Mouse (Mus musculus) cerebellum, adult 2 months (tissue): ENCODE measurements around the gene Homer3.

Source experiments
- CTCF ChIP-seq: fragments of 200-500 bp; IDR thresholded peaks from 2 replicates; pipeline ENCODE4 v1.5.1; 2011; ENCODE audit warnings: low read depth, mild to moderate bottlenecking, control low read depth, low read length, moderate library complexity, borderline replicate concordance; ENCODE audit not compliant: insufficient read depth
- POLR2A ChIP-seq: fragments of 200-500 bp; IDR thresholded peaks from 2 replicates; pipeline ENCODE4 v1.6.1; 2011; ENCODE audit warnings: low read length, control low read depth, borderline replicate concordance; ENCODE audit not compliant: insufficient read depth

DNA sequence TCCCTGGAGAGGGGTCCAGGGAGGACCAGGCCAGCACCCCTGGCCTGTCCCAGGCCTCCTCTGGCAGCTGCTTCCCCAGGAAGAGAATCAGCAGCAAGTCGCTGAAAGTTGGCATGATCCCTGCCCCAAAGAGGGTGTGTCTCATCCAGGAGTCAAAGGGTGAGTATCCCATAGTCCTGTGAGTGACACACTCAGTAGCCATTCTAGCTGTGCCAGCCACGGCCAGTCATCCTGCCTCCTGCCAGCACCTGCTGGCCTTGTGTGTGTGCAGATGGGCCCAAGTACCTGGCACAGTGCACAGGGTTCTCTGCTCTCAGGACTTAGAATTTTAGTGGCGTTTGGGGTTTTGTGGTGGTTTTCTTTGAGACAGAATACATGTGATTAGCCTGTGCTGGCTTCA lies 25.2 kb upstream of the Homer3 start:
- no peak for TF ChIP-seq CTCF
- TF ChIP-seq POLR2A = no peak
